Mouse (Mus musculus) hematopoietic stem cell, adult 5-6 weeks (primary cell): ENCODE data around the gene Pth2. TPM values are rescaled to one million over a fixed set of nuclear protein-coding genes. Genes with fewer than 3 reads are reported as not detected.

Experiments used
- ATAC-seq, 2 experiments: fragments of 125-278 bp in 1 of 2; replicated peaks in 1 of 2; 2 replicates each; pipeline ENCODE4 v1.8.0; 2016 to 2017; ENCODE audit warnings: inconsistent platforms in 2 of 2, mild to moderate bottlenecking in 2 of 2, moderate number of reproducible peaks in 2 of 2, low read depth in 1 of 2, moderate TSS enrichment in 1 of 2; ENCODE audit not compliant: low FRiP score in 2 of 2, poor library complexity in 2 of 2, severe bottlenecking in 2 of 2, insufficient read depth in 1 of 2, low TSS enrichment in 1 of 2
- total RNA-seq: library from RNA; stranded (forward); fragments of 172-1452, 232-1000 nt; gene quantifications from 2 replicates; pipeline ENCODE4 v1.2.3, GENCODE M21; 2017

The Pth2 gene
- total RNA-seq, 1 experiment from 2014 or later: not detected

GRCm38 (mm10) chr7:45189600-45189999 is 8.8 kb downstream of the Pth2 start:
- ATAC-seq: no peak

GRCm38 (mm10) chr7:45190186-45190585 is 9.4 kb downstream of the Pth2 start:
- ATAC-seq: no peak

- no peak for ATAC-seq
Measured at GRCm38 (mm10) chr7:45191161-45191560, 10.4 kb downstream of the Pth2 start.

- ATAC-seq: no peak
Measured at GRCm38 (mm10) chr7:45191803-45192363, 11.1 kb downstream of the Pth2 start.

- ATAC-seq: no peak
Measured at GRCm38 (mm10) chr7:45192585-45193310, 12.0 kb downstream of the Pth2 start.

GRCm38 (mm10) chr7:45193406-45193805 is 12.6 kb downstream of the Pth2 start:
- ATAC-seq: no peak

- no peak for ATAC-seq
Measured at GRCm38 (mm10) chr7:45193871-45194785, 13.3 kb downstream of the Pth2 start.

- no peak for ATAC-seq
Measured at GRCm38 (mm10) chr7:45195341-45196175, 14.8 kb downstream of the Pth2 start.

- ATAC-seq: no peak
Measured at GRCm38 (mm10) chr7:45196176-45196535, 15.4 kb downstream of the Pth2 start.

GRCm38 (mm10) chr7:45196994-45197393 is 16.2 kb downstream of the Pth2 start:
- 0 out of 4 replicates have a peak, but pooled peaks of 1 of the 2 experiments have one; percentile 9 for ATAC-seq

- peak; percentile 63 to 76; a peak in 2 of 4 replicates for ATAC-seq
Measured at GRCm38 (mm10) chr7:45198435-45198834, 17.6 kb downstream of the Pth2 start.

- ATAC-seq: no peak
Measured at GRCm38 (mm10) chr7:45198961-45199360, 18.2 kb downstream of the Pth2 start.

- no peak for ATAC-seq
Measured at GRCm38 (mm10) chr7:45202654-45203053, 21.9 kb downstream of the Pth2 start.

GRCm38 (mm10) chr7:45204380-45205143 is 23.8 kb downstream of the Pth2 start, which contains the start of gene Ccdc155:
Ccdc155 (minus strand) TSS chr7:45204892.
- peak; percentile 90 to 94 for ATAC-seq

- ATAC-seq: no peak
Measured at GRCm38 (mm10) chr7:45208260-45208659, 27.5 kb downstream of the Pth2 start.

- 0 out of 4 replicates have a peak, but pooled peaks of 1 of the 2 experiments have one; percentile 20 for ATAC-seq
Measured at GRCm38 (mm10) chr7:45211070-45211469, 30.3 kb downstream of the Pth2 start.
